Mouse (Mus musculus) liver, adult 2 months (tissue): ENCODE data around the gene Haus2.
A peak's percentile ranks its signal among the peaks of the same experiment; 100 is the strongest.

ENCODE experiments used
- CTCF ChIP-seq: fragments of 200-500 bp; IDR thresholded peaks from 2 replicates; pipeline ENCODE4 v1.5.1; 2011; ENCODE audit warnings: low read depth, low read length, control low read depth
- POLR2A ChIP-seq: fragments of 200-500 bp; IDR thresholded peaks from 2 replicates; pipeline ENCODE4 v1.6.1; 2011; ENCODE audit warnings: low read length, control low read depth; ENCODE audit not compliant: insufficient read depth; ENCODE audit errors: extremely low read depth

DNA sequence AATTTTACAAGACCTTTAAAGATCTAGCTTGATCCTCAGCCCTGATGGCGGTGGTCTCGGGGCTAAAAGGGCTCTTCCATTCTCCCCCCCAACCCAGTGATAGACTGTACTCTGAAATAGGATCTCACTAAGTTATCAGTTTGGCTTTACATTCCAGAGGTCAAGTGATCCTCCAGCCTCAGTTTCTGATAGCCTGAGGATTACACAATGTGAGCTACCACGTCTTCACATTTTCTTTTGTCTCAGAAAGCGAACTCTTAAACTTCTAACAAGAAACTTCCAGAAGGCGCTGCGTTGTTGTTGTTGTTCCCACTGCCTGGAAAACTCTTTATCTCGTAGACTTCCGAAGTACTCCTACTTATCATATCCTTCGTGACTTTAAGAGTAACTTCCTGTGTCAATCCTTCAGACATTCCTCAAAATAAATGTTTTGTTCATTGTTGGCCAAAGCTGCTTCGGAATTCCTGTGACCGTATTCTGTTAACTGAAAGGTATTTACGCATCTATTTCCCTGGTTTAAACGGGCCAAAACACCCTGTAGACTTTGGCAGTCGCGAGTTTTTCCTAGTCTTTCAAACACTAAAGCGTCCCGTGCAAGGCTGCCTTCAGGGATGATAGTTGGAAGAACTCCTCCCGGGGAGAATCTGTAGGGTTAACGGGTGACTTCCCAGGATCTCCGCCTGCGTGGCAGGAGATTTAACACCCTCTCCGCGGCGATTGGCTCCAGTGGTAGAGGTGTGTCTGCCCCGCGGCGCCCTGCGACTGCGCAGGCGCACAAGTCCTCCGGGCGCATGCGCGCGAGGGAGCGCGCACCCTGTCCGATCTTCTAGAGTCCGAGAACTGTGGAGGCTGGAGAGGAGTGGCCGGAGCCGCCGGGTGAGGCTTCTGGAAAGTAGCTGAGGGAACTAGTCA is 42.0 kb upstream of the Haus2 start, which contains the start of gene Snap23:
- TF ChIP-seq POLR2A = peak; percentile 77
- TF ChIP-seq CTCF = no peak
